Mouse (Mus musculus) liver, embryonic 11.5 days (tissue): ENCODE results near the gene Olfr76. TPM values are rescaled to one million over a fixed set of nuclear protein-coding genes. Genes with fewer than 3 reads are reported as not detected.
"Not testable (repeated sequence)": the region's sequence is repeated elsewhere in the genome, so short reads cannot be mapped to it uniquely, and the experiment has no call there.

Experiments
- ATAC-seq: fragments of 200-750 bp; cut with Nextera tagmentation; replicated peaks from 2 replicates; pipeline ENCODE4 v1.8.0; 2017; ENCODE audit warnings: moderate number of reproducible peaks, mild to moderate bottlenecking, moderate TSS enrichment, moderate library complexity; ENCODE audit not compliant: low FRiP score
- DNase-seq: peaks from one replicate; pipeline ENCODE4 v3.0.0-alpha.2; 2017; ENCODE audit warnings: low spot score
- H3K27ac ChIP-seq: fragments of 300-500 bp; sonication (generic); 2 replicates; pipeline ENCODE4 v1.5.1; 2014; ENCODE audit warnings: mild to moderate bottlenecking, low read depth, low read length, control low read depth
- H3K27me3 ChIP-seq: fragments of 300-500 bp; sonication (generic); replicated peaks from 2 replicates; pipeline ENCODE4 v1.6.1; 2014; ENCODE audit warnings: low read length, mixed read lengths; ENCODE audit not compliant: control insufficient read depth, insufficient read depth
- H3K36me3 ChIP-seq: fragments of 300-500 bp; sonication (generic); 2 replicates; pipeline ENCODE4 v1.6.1; 2014; ENCODE audit warnings: mild to moderate bottlenecking, low read length, moderate library complexity, mixed read lengths; ENCODE audit not compliant: control insufficient read depth, insufficient read depth
- H3K4me1 ChIP-seq: fragments of 300-500 bp; sonication (generic); replicated peaks from 2 replicates; pipeline ENCODE4 v1.6.1; 2014; ENCODE audit warnings: low read length, mixed read lengths; ENCODE audit not compliant: control insufficient read depth, insufficient read depth
- H3K4me2 ChIP-seq: fragments of 300-500 bp; sonication (generic); 2 replicates; pipeline ENCODE4 v1.6.1; 2014; ENCODE audit warnings: mild to moderate bottlenecking, control low read depth, moderate library complexity
- H3K4me3 ChIP-seq: fragments of 300-500 bp; sonication (generic); 2 replicates; pipeline ENCODE4 v1.5.1; 2014; ENCODE audit warnings: low read depth, low read length, control low read depth
- H3K9ac ChIP-seq: fragments of 300-500 bp; sonication (generic); 2 replicates; pipeline ENCODE4 v1.6.1; 2014; ENCODE audit warnings: low read depth, low read length, control low read depth
- H3K9me3 ChIP-seq: fragments of 300-500 bp; sonication (generic); 2 replicates; pipeline ENCODE4 v1.6.1; 2016; ENCODE audit warnings: low read length, inconsistent platforms, mixed read lengths; ENCODE audit not compliant: control insufficient read depth
- WGBS: fragments of 180-500 bp; shearing (Covaris S2); extraction: QIAGEN DNeasy Blood & Tissue Kit; methylation state at CpG from one replicate; pipeline ENCODE4 v1.1.7; 2014; 5-methylcytosine and 5-hydroxymethylcytosine counted together
- polyA plus RNA-seq: library from polyadenylated mRNA; unstranded; fragments of >200 nt; fragmentation: Nextera tagmentation; extraction: Ambion mirVana; gene quantifications from 2 replicates; pipeline ENCODE4 v1.2.1, GENCODE M21; 2014

Olfr76 gene
- polyA plus RNA-seq, 1 experiment from 2014 or later, result 0.05 TPM

- 89% methylated on average over 2 of the region's 2 CpGs for WGBS
- Histone ChIP-seq H3K36me3 (no peaks in the 10 kb centered on the region), H3K9ac (no peak within 1 kb of the TSS), H3K4me2 (no peak within 1 kb of the TSS), H3K9me3 (no peaks in the 10 kb centered on the region), H3K4me3 (no peak within 1 kb of the TSS), H3K27ac (no peak within 1 kb of the TSS), H3K4me1 (no peaks in the 10 kb centered on the region), H3K27me3 (no peaks in the 10 kb centered on the region)
- no peak for ATAC-seq
- no peak for DNase-seq
These were observed 19.8 kb downstream of the Olfr76 start, which contains the start of gene Olfr1427 for GRCm38 (mm10) chr19:12103234-12103633. TSS of gene Olfr1427 (minus strand) at chr19:12103334.

GRCm38 (mm10) chr19:12091913-12092312, 31.1 kb downstream of the Olfr76 start, which contains the start of gene Olfr1426:
TSS of gene Olfr1426 (minus strand) at chr19:12092013.
- H3K36me3 ChIP-seq, result no peaks in the 10 kb centered on the region
- H3K9me3 ChIP-seq, result no peaks in the 10 kb centered on the region
- H3K27me3 ChIP-seq, result no peaks in the 10 kb centered on the region
- H3K9ac ChIP-seq, result no peak within 1 kb of the TSS
- 76% methylated on average over 1 of the region's 1 CpGs for WGBS
- no peak within 1 kb of the TSS for H3K4me2 ChIP-seq
- no peak within 1 kb of the TSS for H3K27ac ChIP-seq
- H3K4me1 ChIP-seq, result no peaks in the 10 kb centered on the region
- DNase-seq (no peak), ATAC-seq (no peak)
- H3K4me3 ChIP-seq, result no peak within 1 kb of the TSS

- H3K27me3 ChIP-seq, H3K9me3 ChIP-seq, H3K4me3 ChIP-seq, DNase-seq, H3K4me1 ChIP-seq, H3K27ac ChIP-seq, H3K4me2 ChIP-seq, H3K36me3 ChIP-seq, H3K9ac ChIP-seq, ATAC-seq: not testable (repeated sequence)
- 83% methylated on average over 4 of the region's 4 CpGs for WGBS
These were observed 45.4 kb downstream of the Olfr76 start, which contains the start of gene Olfr1425 for GRCm38 (mm10) chr19:12077631-12078030. TSS of gene Olfr1425 (minus strand) at chr19:12077731.

- H3K4me2 ChIP-seq, H3K36me3 ChIP-seq, H3K4me1 ChIP-seq, H3K27ac ChIP-seq, ATAC-seq, H3K4me3 ChIP-seq, H3K9ac ChIP-seq, DNase-seq, H3K9me3 ChIP-seq, H3K27me3 ChIP-seq: not testable (repeated sequence)
- 68% methylated on average over 1 of the region's 1 CpGs for WGBS
These were observed 53.5 kb downstream of the Olfr76 start for GRCm38 (mm10) chr19:12069546-12069945.

Other genes starting within 250 kb of the Olfr76 start
- not detected in 2 replicates for gene Olfr1419, start 248.1 kb downstream of the Olfr76 start, polyA plus RNA-seq
- gene Olfr1420, start 236.6 kb downstream of the Olfr76 start, polyA plus RNA-seq, result 0.14 TPM in 1 of 2 replicates, not detected in the other
- gene Patl1, start 210.8 kb downstream of the Olfr76 start, polyA plus RNA-seq, result 21.7 and 24.3 TPM in 2 replicates
- 5.2 and 6.8 TPM in 2 replicates for gene Osbp, start 157.3 kb downstream of the Olfr76 start, polyA plus RNA-seq
- gene Olfr1423, start 81.9 kb downstream of the Olfr76 start, polyA plus RNA-seq, result 0.03 and 0.06 TPM in 2 replicates
- 0.17 TPM in 1 of 2 replicates, not detected in the other for gene Olfr1424, start 60.5 kb downstream of the Olfr76 start, polyA plus RNA-seq
- gene Olfr1425, start 45.5 kb downstream of the Olfr76 start, polyA plus RNA-seq, result not detected in 2 replicates
- gene Olfr1426, start 31.2 kb downstream of the Olfr76 start, polyA plus RNA-seq, result not detected in 2 replicates
- not detected in 2 replicates for gene Olfr1427, start 19.9 kb downstream of the Olfr76 start, polyA plus RNA-seq
- gene Olfr1428, start 7.3 kb downstream of the Olfr76 start, polyA plus RNA-seq, result not detected in 2 replicates
- gene Olfr1555-ps1, start 46.9 kb upstream of the Olfr76 start, polyA plus RNA-seq, result not detected in 2 replicates
- not detected in 2 replicates for gene Olfr1431, start 77.4 kb upstream of the Olfr76 start, polyA plus RNA-seq
- not detected in 2 replicates for gene Olfr1432, start 109.4 kb upstream of the Olfr76 start, polyA plus RNA-seq
- gene Olfr262, start 118.5 kb upstream of the Olfr76 start, polyA plus RNA-seq, result not detected in 2 replicates
- not detected in 2 replicates for gene Olfr235, start 137.8 kb upstream of the Olfr76 start, polyA plus RNA-seq
- gene Olfr1434, start 156.7 kb upstream of the Olfr76 start, polyA plus RNA-seq, result not detected in 2 replicates
- gene Olfr1436, start 175.9 kb upstream of the Olfr76 start, polyA plus RNA-seq, result not detected in 2 replicates
- gene Olfr1437, start 201.9 kb upstream of the Olfr76 start, polyA plus RNA-seq, result not detected in 2 replicates
- gene Olfr1438-ps1, start 212.7 kb upstream of the Olfr76 start, polyA plus RNA-seq, result not detected in 2 replicates